Mouse (Mus musculus): ENCODE measurements at regions not wholly inside any gene's neighbourhood (a gene's known extent, or its start where the extent isn't known, plus 50 kb on each side); places are given as distances from the start of the nearest gene placed in this dataset.

DNA sequence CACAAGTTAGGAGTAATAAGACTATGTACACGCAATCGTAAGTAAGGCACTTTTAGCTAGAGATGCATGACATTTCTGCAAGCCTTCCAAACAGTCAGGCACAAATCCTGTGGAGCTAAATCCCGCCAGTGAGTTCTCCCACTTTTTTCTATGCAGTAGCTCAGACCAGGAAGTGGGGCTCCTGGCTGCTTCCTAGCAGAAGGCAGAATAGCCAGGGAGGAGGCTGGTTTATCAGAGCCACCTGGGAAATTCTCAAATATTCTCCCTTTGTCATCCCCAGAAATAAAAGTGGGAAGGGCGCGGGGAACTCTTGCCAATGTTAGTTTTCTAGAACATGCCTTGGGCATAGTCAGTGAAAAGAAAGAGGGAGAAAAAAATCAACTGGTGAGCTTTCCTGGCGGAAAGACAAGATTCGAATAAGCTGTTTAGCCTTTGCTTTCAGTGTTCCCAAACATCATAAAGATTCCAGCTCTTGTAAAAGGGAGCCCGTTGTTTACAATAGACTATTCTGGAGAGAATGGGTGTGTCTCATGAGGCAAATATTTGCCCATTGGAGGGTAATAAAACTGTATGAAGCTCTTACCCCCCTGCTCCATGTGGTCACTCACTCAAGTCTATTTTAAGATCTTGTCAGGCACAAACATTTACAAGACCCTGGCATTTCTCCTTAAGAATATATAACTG is 167.2 kb upstream of the Lef1 start:
- DNase-seq (ENCODE audit: extremely low spot score in 1 of 2, low spot score in 1 of 2): no peak

DNA sequence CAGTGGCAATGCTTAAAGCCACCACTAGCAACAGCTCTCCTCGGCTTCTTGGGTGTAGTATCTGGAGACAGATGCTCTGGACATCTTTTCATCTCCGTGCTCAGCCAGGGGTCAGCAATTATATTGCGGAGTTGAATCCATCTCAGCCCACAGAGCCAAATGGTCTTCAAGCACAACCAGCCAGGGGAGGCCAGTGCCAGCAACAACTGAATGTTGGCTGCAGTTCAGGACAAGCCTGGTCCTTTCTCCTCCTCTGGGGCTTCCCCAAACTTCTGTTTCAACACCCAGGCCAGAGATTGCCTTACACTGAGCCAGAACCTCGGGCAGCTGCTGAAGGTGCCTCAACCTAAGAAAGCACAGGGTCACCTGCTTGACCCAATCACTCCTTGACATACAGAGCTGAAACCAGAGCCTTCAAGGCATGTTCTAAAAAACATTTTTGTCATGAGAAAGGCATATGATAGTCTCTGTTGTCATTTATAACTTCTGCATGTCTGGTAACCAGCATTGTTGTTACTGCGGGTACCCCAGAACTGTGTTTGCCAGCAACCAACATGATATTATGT is 169.9 kb upstream of the Lef1 start:
- no peak for DNase-seq (ENCODE audit: extremely low spot score in 1 of 2, low spot score in 1 of 2)

DNA sequence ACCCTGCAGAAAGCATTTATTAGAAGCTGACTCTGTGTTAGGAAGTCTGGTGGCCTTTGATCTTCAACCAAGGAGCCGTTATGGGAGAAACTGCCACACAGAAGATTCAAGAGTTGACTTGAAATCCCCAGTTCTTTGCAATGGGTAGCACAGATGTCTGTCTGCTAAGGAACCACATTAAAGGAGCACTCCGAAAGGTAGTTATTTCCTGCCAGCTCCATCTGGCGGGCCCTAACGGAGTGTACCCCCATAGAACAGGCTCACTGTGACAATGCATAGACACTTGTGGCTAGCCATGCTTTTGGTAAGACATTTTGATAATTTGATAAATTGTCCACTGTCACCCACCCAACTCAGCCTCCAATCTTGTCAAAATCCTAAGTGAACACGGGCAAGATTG is 173.3 kb upstream of the Lef1 start:
- no peak for DNase-seq (ENCODE audit: extremely low spot score in 1 of 2, low spot score in 1 of 2)

DNA sequence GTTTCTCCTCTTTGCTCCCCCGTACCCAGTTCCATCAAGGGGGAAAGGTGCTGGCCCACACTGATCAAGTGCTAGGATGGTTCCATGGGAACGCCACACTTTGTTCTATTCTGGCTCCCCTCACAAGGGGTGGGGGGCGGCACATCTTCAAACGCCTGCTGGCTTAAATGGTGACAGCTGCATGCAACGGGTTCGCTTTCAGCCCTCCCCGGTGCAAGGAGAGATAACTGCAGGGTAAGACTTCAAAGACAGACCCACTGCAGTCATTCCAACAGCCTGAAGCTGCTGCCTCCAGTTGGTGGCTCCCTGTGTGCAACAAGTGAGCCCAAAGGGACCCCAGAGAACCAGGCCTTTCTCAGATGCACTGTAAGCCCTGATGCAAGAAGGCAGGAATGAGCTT is 173.9 kb upstream of the Lef1 start:
- no peak for DNase-seq (ENCODE audit: extremely low spot score in 1 of 2, low spot score in 1 of 2)

DNA sequence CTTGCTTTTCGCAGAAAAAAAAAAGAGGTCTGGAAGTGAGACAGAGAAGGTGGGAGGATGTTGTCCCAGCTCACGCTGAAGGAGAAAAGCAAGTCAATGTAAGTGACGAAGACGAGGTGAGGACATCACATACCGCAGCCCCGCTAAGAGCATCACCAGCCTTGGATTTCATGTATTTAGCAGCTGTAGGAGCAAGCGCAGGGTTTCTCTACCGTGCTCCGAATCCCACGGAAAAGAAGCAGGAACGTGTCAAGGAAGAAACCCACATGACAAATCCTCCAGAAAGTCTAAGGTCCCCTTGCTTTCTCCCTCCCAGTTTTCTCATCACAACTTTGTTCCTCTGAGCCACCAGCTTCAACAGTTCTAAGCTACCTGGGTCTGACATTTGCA is 174.3 kb upstream of the Lef1 start:
- DNase-seq (ENCODE audit: extremely low spot score in 1 of 2, low spot score in 1 of 2): no peak

DNA sequence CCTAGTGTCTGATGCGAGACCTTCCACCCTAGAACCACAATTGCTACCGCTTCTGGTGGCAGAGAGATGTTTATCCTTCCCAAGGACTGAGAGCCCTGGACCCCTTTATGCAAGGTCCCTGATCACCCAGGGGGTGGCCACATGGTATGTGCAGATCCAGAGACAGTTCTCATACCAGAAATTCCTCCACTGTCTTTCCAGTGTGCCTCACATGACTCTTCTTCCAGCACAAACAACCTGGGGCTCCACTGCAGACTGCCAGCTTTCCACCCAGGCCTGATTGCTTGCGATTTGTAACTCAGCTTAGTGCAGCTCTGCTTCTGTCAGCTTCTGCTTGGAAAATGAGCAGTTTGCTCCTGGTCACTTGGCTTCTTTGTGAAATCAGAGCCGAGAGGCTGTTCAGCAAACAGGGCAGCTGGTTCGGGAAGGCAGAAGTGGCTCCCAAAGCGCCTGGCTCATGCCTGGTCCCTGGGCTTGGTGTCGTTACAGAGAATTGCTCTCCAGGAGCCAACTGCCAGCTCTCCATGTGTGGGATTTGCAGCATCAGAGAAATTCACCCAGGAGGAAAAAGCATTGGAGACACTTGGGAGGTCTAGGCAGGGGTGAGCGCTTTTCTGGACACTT is 174.9 kb upstream of the Lef1 start:
- DNase-seq (ENCODE audit: extremely low spot score in 1 of 2, low spot score in 1 of 2): no peak

DNA sequence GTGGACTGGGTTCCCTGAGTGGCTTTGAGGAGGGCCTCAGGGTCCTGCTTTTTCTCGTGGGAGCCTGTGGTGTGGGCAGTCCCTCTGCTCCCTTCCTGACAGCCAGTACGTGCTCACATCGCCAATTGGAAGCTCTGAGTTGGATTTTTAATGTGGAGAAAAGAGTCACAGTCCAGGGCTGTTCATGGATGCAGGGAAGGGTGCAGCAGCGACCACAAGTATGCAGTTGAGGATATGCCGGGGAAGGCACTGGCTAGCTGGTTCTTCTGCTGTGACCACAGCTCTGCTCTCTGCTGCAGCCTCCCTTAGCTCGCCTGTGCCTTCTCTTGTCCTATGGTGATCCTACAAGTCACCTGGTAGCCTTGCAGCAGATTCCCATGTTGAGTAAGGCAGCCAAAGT is 177.5 kb upstream of the Lef1 start:
- no peak for DNase-seq (ENCODE audit: extremely low spot score in 1 of 2, low spot score in 1 of 2)

DNA sequence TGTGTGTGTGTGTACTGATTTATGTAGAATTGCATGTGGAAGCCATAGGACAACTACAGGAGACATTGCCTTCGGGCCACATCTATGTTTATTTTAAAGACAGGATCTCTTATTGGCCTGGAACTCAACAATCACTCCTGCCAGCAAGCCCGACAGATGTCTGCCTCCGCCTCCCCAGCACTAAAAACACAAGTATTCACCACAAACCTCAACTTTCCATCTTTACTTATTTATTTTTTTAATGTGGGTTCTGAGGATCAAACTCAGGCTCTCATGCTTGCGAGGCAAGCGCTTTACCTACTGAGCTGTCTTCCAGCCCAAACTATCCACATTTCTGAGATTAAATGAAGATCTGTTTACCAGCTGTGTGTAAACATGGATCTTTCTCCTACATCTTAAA is 178.0 kb upstream of the Lef1 start:
- no peak for DNase-seq (ENCODE audit: extremely low spot score in 1 of 2, low spot score in 1 of 2)

DNA sequence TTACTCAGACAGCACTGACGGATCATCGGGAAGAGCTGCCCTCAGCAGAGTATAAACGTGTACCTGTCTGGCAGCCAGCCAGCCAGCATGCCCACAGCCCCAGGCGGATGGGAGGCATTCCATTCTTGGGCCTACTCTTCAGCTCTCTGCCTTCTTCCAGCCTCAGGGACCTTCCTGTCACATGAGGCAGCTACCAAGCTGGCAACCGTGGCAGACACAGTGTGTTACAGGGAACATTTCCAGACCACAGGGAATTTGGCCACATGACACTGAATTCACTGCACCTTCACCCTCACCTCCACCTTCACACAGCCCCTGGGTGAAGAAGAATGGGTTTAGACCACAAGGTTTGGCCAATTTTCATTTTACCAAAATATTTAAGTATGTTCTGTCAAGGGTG is 185.3 kb upstream of the Lef1 start:
- no peak for DNase-seq (ENCODE audit: extremely low spot score in 1 of 2, low spot score in 1 of 2)

DNA sequence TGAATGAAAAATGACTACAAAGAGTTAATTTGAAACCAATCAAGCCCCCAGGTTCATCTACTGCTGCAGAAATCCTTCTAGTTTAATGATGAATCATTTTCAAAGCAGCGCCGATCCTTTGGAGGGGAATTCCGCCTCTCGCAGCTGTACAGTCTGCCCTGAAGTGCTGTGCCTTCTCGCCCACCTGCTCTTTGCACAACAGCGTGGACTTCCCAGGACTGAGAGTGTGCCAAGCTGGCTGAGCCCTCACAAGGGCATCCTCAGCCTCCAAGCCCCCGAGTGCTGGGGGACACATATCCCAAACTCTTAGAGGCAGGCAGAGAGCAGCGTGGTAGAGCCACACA is 186.7 kb upstream of the Lef1 start:
- no peak for DNase-seq (ENCODE audit: extremely low spot score in 1 of 2, low spot score in 1 of 2)

DNA sequence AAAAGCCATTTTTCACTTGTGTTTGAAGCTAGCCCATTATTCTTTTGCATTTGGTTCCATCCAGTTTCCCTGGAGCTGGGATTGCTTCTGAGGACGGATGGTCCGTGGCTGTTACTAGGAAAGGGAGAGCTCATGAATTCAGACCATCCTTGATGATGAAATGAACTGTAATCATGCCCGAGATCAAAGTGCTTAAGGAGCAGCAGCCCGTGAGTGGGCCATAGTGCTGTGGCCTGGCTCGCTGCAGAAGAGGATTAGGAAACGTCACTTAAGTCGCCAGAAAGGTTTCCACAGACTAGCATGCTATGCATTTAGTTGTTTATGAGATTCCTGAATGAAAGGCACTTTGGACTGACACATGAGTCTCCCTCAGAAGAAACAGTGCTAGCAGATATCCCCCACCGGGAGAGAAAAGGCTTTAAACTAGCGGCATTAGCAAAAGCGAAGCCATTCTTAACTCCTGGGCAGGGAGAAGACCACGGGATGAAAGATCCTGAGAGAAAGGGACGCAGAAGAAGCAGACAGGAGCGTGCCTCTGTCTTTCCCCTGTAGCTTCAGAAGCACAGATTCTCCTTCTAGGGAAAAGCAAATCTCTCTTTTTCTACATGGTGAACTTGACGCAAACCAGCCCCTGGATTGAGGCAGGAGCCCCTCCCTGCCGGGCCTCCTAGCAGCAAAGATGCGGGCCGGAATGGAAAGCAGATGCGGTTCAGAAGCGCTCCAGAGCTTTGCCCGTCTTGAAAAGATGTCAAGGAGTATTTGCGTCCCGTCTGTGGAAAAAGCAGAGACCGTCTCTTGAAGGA is 187.3 kb upstream of the Lef1 start:
- no peak for DNase-seq (ENCODE audit: extremely low spot score in 1 of 2, low spot score in 1 of 2)

DNA sequence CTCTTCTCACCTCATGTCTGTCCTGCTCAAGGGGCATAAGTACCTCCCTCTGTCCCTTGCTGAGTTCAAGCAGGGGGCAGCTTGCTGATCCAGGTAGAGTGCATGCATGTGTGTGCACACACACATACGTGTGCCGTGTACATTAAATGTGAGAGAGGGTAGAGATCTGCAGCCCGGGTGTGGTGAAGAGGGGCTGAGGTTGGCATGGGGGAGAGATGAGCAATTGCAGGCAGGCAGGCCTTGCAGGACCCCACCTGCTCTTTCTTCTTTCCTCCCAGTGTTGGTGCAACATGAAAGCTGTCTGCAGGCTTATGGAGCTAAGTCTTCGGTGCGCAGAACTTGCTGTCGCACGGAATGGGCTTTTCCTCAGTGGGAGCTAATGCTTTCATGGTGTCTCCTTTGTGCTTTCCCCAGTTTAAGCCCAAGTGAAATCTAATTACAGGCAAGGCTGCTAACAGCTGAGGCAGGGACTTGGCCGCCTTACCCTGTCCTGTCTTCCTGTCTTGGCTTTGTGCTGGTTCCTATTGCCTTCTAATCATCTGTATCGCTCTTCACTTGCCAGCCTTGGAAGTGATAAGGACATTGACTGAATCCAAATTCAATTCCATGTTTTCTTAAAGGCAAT is 188.5 kb upstream of the Lef1 start:
- DNase-seq (ENCODE audit: extremely low spot score in 1 of 2, low spot score in 1 of 2): no peak

DNA sequence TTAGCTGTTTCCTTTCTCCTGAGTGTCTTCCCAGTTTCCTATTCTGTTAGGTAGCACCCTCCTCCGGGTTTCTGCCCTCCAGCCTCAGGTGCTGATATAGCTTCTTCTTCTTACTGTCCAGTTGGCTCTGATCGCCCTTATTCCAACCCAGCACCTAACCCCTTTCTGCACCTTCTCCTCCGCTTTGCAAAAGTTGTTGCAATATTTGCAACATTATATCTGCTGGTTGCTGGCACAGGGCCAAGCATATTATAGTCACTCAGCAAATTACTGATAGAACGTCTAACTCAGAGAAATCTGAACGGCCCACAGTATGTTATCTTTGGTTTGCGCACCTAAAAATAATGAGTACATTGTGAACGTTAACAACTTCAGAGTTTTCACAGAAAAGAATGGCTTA is 183.6 kb upstream of the Rpl34 start:
- DNase-seq (ENCODE audit: extremely low spot score in 1 of 2, low spot score in 1 of 2): no peak

DNA sequence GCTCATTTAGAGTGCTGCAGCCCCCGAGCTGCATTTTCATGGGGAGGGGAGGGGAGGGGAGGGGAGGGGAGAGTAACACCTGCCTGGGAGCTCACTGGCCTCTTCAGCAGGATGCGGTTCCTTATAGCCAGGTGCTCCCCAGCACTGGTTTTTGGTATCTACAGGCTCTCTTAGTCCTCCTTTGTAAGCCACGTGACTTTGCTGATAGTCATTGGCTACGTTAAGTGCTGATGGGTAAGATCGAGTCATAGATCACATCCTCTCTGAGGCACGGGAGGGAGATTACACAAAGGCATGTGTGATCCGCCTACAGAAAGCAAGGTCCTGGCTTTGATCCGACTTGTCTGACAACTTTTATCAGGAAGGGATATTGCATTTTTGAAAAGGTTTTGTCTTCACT is 174.9 kb upstream of the Rpl34 start:
- DNase-seq (ENCODE audit: extremely low spot score in 1 of 2, low spot score in 1 of 2): no peak

DNA sequence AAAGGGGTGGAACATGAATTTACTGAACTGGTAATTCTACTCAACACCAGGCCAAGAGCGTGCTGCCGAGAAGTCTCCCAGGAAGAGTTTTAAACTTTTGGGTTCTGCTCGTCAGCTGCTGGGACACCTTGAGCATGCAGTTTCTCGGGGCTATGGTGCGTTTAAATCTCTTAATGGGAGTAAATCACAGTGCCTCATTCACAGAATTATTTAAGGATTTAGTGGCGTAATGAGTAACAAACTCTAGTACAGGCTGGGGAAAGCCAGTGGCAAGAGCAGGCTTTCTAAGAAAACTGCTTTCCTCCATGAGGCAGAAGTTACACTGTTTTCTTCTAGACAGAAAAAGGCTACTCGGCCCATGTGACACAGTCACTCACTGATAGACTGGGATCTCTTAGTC is 173.1 kb upstream of the Rpl34 start:
- no peak for DNase-seq (ENCODE audit: extremely low spot score in 1 of 2, low spot score in 1 of 2)

DNA sequence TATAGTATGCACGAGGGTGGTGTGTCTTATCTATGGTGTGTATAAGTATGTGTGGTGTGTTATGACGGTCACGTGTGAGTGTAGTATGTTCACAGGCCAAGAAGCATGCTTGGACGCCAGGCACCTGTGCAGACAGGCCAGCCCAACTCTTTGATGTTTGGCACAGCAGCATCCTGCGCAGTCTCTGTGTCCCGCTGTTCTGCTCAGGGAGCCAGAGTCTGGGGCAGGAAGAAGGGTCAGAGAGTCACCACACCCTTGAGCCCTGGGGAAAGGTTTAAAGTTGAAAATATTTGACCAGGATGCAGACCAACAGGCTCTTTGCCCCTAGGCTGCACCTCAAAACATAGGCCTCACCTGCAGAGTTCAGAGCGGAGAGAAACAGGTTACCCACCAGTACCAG is 172.2 kb upstream of the Rpl34 start:
- no peak for DNase-seq (ENCODE audit: extremely low spot score in 1 of 2, low spot score in 1 of 2)

DNA sequence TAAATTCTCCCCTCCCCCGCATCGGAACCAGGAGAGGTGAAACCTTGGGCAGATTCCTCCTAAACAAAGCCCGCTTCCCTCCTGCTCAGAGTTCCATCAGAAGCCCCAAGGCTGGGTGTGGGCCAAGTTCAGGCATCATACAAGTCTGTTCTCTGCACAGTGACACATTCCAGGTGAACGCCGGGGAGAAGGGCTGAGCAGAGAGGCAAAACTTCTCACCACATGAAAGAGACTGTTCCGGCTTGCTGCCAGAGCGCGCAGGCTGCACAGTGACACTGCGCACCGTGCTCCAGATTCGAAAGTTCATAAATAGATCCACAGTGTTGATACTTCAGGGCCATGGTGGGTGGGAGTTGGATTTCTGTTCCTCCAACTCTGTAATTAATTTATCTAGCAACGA is 171.1 kb upstream of the Rpl34 start:
- DNase-seq (ENCODE audit: extremely low spot score in 1 of 2, low spot score in 1 of 2): no peak

DNA sequence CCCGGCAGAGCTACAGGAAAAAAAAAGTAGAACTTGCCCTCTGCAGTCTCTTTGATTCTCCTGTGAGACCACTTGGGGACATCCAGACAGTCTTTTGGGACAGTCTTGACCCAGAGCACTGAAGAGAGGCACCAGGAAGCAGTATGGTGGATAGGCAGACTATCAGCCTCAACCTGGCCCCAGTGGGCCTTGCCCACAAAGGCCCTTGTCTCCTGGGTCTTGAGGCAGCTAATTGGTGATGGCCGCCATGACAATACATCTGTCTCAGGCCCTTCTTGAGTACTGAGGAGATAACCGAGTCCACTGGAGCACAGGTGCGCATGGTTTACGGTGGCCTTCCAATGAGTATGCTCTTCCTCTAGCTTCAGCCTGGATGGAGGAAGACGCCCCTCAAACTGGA is 170.6 kb upstream of the Rpl34 start:
- no peak for DNase-seq (ENCODE audit: extremely low spot score in 1 of 2, low spot score in 1 of 2)

DNA sequence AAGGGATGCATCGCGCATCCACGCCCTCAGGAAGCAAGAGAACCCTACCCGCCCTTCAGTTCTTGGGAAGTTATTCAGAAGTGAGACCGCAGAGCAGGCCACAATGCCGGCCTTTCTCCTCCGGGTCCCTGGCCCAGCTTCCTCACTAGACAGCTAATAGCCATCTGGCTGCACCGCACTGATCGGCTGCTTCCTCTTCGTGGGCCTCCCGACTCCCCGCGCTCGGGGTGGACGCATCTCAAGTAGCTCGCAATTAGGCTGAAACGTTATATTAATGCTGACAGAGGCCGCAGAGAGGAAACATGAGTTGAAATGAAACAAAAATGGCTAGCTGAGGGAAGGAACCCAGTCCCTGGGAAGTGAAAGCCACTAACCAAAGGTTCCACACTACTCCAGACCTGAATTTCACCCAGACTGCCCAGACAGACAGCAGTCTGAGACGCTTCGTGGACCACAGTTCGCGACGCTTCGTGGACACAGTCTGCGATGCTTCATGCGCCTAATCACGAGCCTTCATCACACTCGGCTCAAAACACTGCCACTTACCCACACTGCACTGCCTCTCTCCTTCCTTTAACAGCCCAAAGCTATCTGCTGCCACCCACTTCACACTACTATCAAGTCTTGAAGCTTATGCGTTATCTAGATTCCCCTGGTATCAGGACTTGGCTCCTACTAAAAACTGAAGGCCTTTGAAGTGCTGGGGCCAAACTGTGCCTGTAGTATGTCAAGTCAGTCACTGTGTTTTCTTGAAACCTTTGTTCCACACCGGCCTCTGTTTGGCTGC is 170.0 kb upstream of the Rpl34 start:
- no peak for DNase-seq (ENCODE audit: extremely low spot score in 1 of 2, low spot score in 1 of 2)

DNA sequence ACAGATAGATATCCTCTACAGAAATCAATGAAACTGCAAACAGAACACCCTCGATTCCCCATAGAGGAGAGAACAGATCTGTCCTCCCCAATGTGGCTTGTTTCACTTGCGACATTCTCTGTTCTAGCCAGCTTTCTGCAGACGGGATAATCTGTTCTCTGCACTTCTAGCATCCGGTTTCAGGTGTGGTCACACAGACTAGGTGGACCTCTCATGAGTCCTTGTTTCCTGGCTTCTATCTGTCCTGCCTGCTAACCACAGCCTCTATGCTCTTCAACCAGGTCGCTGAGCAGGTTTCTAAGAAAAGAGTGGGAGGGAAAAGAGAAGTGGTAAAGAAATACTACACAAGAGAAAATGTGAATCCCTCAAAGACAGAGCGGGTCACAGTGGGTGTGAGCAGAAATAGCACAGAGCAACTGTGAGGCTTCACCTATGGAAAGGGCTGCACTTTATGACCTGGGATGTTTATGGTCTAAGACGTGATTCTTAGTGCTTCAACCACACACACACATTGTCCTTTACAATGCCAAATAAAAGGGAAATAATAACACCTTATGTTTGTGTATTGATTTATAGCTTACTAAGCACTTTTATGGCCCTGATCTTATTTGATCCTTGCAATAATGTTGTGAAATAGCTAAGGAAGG is 164.1 kb upstream of the Rpl34 start:
- DNase-seq (ENCODE audit: extremely low spot score in 1 of 2, low spot score in 1 of 2): no peak
